ENCODE assay signal across 9 mouse cellular contexts in genomic region chr5:117506406-117506805, GRCm38 (mm10).
DNase-seq lines count a peak whose midpoint lies in the region; ATAC-seq and TF ChIP-seq lines count a peak whose summit lies in the region.
"Had no signal": no experiment of that assay in that cellular context is flagged by ENCODE, and none has a peak within 500 bp of the region (broad histone marks: within the 10 kb centered on the region; RNA-seq: fewer than 3 reads in every experiment).

No protein-coding gene starts in this region.

- H3K9me3 ChIP-seq in midbrain, embryonic 10.5 days (replicated peaks) = no peaks in the 10 kb centered on the region
- no peaks in the 10 kb centered on the region for H3K9me3 ChIP-seq in midbrain, embryonic 16.5 days (replicated peaks; ENCODE audit: control insufficient read depth, low read length, poor library complexity, severe bottlenecking)

- no peaks in the 10 kb centered on the region for H3K36me3 ChIP-seq in midbrain, embryonic 10.5 days
- H3K36me3 ChIP-seq in midbrain, embryonic 16.5 days (ENCODE audit: control insufficient read depth, insufficient read depth, low read length) = no peaks in the 10 kb centered on the region; the same call in none of the 2 replicates

- TF ChIP-seq POLR2A in olfactory bulb, adult 2 months (IDR thresholded peaks at IDR 0.05; ENCODE audit: insufficient read depth, low read depth, low read length) = no peak

- no peak overlapping the region for H3K4me2 ChIP-seq in midbrain, embryonic 16.5 days (ENCODE audit: low read length)

- WGBS in midbrain, embryonic 10.5 days = 44% methylated on average over 13 of the region's 13 CpGs
- 40% methylated on average over 13 of the region's 13 CpGs for WGBS in midbrain, embryonic 16.5 days
- WGBS in olfactory bulb, adult 2 months = 12% methylated on average over 13 of the region's 13 CpGs

- no peak overlapping the region for H3K27ac ChIP-seq in midbrain, embryonic 10.5 days (replicated peaks)
- H3K27ac ChIP-seq in midbrain, embryonic 16.5 days (ENCODE audit: low read length) = no peak overlapping the region
- no peak overlapping the region for H3K27ac ChIP-seq in olfactory bulb, adult 2 months (ENCODE audit: insufficient read depth, low read depth, low read length)
- H3K27ac ChIP-seq: macrophage had no signal

- H3K9ac ChIP-seq in midbrain, embryonic 16.5 days (ENCODE audit: low read depth, low read length) = no peak overlapping the region

- peaks cover 12% of the 10 kb centered on the region for H3K4me1 ChIP-seq in midbrain, embryonic 10.5 days
- no peaks in the 10 kb centered on the region for H3K4me1 ChIP-seq in midbrain, embryonic 16.5 days (ENCODE audit: control insufficient read depth, insufficient read depth, low read length)
- H3K4me1 ChIP-seq in olfactory bulb, adult 2 months (ENCODE audit: control insufficient read depth, insufficient read depth, low read length) = peaks cover 21% of the 10 kb centered on the region

- peak; percentile 92 for TF ChIP-seq CTCF in olfactory bulb, adult 2 months (IDR thresholded peaks at IDR 0.05; ENCODE audit: insufficient read depth, low read depth, low read length)

- peak; percentile 61 for DNase-seq in midbrain, embryonic 10.5 days (ENCODE audit: low spot score)
- peak; percentile 25 for DNase-seq in MEL-GATA-1-ER (ENCODE audit: extremely low read depth, low read depth)
- peak; percentile 62 to 80 for DNase-seq in cerebellum, adult 18-20 months
- DNase-seq in layer of hippocampus, postnatal 14 days (ENCODE audit: low spot score in 2 of 2) = peak; percentile 60 to 72

- H3K27me3 ChIP-seq in midbrain, embryonic 10.5 days (ENCODE audit: low read depth, poor library complexity, severe bottlenecking) = no peaks in the 10 kb centered on the region
- no peaks in the 10 kb centered on the region for H3K27me3 ChIP-seq in midbrain, embryonic 16.5 days (ENCODE audit: control insufficient read depth, insufficient read depth, low read depth, low read length)

- no peak for ATAC-seq in midbrain, embryonic 16.5 days
- ATAC-seq in granulocyte monocyte progenitor cell, adult 5-6 weeks (replicated peaks; ENCODE audit: poor library complexity, severe bottlenecking) = peak; percentile 28
- ATAC-seq in erythroblast, adult 5-6 weeks (replicated peaks; ENCODE audit: low FRiP score, poor library complexity, severe bottlenecking) = no peak

- no peak overlapping the region for H3K4me3 ChIP-seq in midbrain, embryonic 10.5 days
- no peak overlapping the region for H3K4me3 ChIP-seq in midbrain, embryonic 16.5 days (ENCODE audit: low read depth, low read length)
- H3K4me3 ChIP-seq in olfactory bulb, adult 2 months (ENCODE audit: insufficient read depth, low read depth, low read length) = no peak overlapping the region
